Mouse (Mus musculus) forebrain, embryonic 13.5 days (tissue): ENCODE results near the gene Rabl3. TPM values are rescaled to one million over a fixed set of nuclear protein-coding genes. Genes with fewer than 3 reads are reported as not detected.
A peak's percentile ranks its signal among the peaks of the same experiment; 100 is the strongest.

Source experiments
- ATAC-seq: fragments of 200-750 bp; cut with Nextera tagmentation; 2 replicates; pipeline ENCODE4 v1.8.0; 2017
- H3K27ac ChIP-seq: fragments of 300-500 bp; sonication (generic); 2 replicates; pipeline ENCODE4 v1.5.1; 2015; ENCODE audit warnings: inconsistent platforms, mild to moderate bottlenecking, moderate library complexity
- H3K27me3 ChIP-seq: fragments of 300-500 bp; sonication (generic); 2 replicates; pipeline ENCODE4 v1.6.1; 2015; ENCODE audit warnings: mild to moderate bottlenecking, inconsistent platforms
- H3K36me3 ChIP-seq: fragments of 300-500 bp; sonication (generic); 2 replicates; pipeline ENCODE4 v1.6.1; 2015; ENCODE audit warnings: mild to moderate bottlenecking, inconsistent platforms; ENCODE audit not compliant: poor library complexity, severe bottlenecking
- H3K4me1 ChIP-seq: fragments of 300-500 bp; sonication (generic); 2 replicates; pipeline ENCODE4 v1.6.1; 2015; ENCODE audit warnings: inconsistent platforms
- H3K4me2 ChIP-seq: fragments of 300-500 bp; sonication (generic); 2 replicates; pipeline ENCODE4 v1.6.1; 2015; ENCODE audit warnings: inconsistent platforms, mild to moderate bottlenecking, moderate library complexity
- H3K4me3 ChIP-seq: fragments of 300-500 bp; sonication (generic); 2 replicates; pipeline ENCODE4 v1.5.1; 2015; ENCODE audit warnings: mild to moderate bottlenecking, inconsistent platforms
- H3K9ac ChIP-seq: fragments of 300-500 bp; sonication (generic); 2 replicates; pipeline ENCODE4 v1.6.1; 2015; ENCODE audit warnings: mild to moderate bottlenecking, inconsistent platforms
- H3K9me3 ChIP-seq: fragments of 300-500 bp; sonication (generic); replicated peaks from 2 replicates; pipeline ENCODE4 v1.6.1; 2016; ENCODE audit warnings: inconsistent platforms
- WGBS: fragments of 180-500 bp; shearing (Covaris S2); methylation state at CpG from one replicate; pipeline ENCODE4 v1.1.7; 2015; 5-methylcytosine and 5-hydroxymethylcytosine counted together
- polyA plus RNA-seq: library from polyadenylated mRNA; unstranded; fragments of >200 nt; fragmentation: Nextera tagmentation; extraction: Ambion mirVana; gene quantifications from 2 replicates; pipeline ENCODE4 v1.2.1, GENCODE M21; 2015

The Rabl3 gene
- polyA plus RNA-seq, 1 experiment from 2014 or later, result 25.9 TPM

GRCm38 (mm10) chr16:37580651-37581050 lies 41.0 kb downstream of the Rabl3 start:
- no peak overlapping the region for H3K4me2 ChIP-seq
- no peak overlapping the region for H3K9ac ChIP-seq
- no peak for ATAC-seq
- H3K9me3 ChIP-seq, result no peaks in the 10 kb centered on the region
- no peak overlapping the region for H3K27ac ChIP-seq
- peaks cover 41% of the 10 kb centered on the region for H3K4me1 ChIP-seq
- no peak overlapping the region for H3K4me3 ChIP-seq
- 91% methylated on average over 4 of the region's 4 CpGs for WGBS
- H3K27me3 ChIP-seq, result no peaks in the 10 kb centered on the region
- H3K36me3 ChIP-seq, result no peaks in the 10 kb centered on the region

GRCm38 (mm10) chr16:37581901-37582300 lies 42.2 kb downstream of the Rabl3 start:
- H3K9ac ChIP-seq, result no peak overlapping the region
- no peaks in the 10 kb centered on the region for H3K27me3 ChIP-seq
- H3K4me1 ChIP-seq, result peaks cover 43% of the 10 kb centered on the region
- no peak overlapping the region for H3K4me3 ChIP-seq
- H3K36me3 ChIP-seq, result no peaks in the 10 kb centered on the region
- H3K9me3 ChIP-seq, result no peaks in the 10 kb centered on the region
- 34% methylated on average over 3 of the region's 3 CpGs for WGBS
- H3K4me2 ChIP-seq, result no peak overlapping the region
- H3K27ac ChIP-seq, result no peak overlapping the region
- ATAC-seq, result no peak

- no peaks in the 10 kb centered on the region for H3K36me3 ChIP-seq
- H3K4me3 ChIP-seq, result no peak overlapping the region
- no peak overlapping the region for H3K9ac ChIP-seq
- ATAC-seq, result no peak
- 75% methylated on average over 3 of the region's 3 CpGs for WGBS
- H3K9me3 ChIP-seq, result no peaks in the 10 kb centered on the region
- no peak overlapping the region for H3K4me2 ChIP-seq
- no peaks in the 10 kb centered on the region for H3K27me3 ChIP-seq
- H3K27ac ChIP-seq, result peak overlapping the region; percentile 96
- H3K4me1 ChIP-seq, result peaks cover 43% of the 10 kb centered on the region
These were observed 43.6 kb downstream of the Rabl3 start for GRCm38 (mm10) chr16:37583306-37583705.

GRCm38 (mm10) chr16:37583801-37584200 lies 44.1 kb downstream of the Rabl3 start:
- H3K4me2 ChIP-seq, result peak overlapping the region; percentile 57
- H3K27ac ChIP-seq, result peak overlapping the region; percentile 96
- no peaks in the 10 kb centered on the region for H3K36me3 ChIP-seq
- no peak for ATAC-seq
- peak overlapping the region; percentile 62; the same call in 1 of the 2 replicates for H3K9ac ChIP-seq
- no peaks in the 10 kb centered on the region for H3K9me3 ChIP-seq
- WGBS, result 19% methylated on average over 6 of the region's 6 CpGs
- peak overlapping the region; percentile 26 for H3K4me3 ChIP-seq
- no peaks in the 10 kb centered on the region for H3K27me3 ChIP-seq
- peaks cover 43% of the 10 kb centered on the region for H3K4me1 ChIP-seq

GRCm38 (mm10) chr16:37584218-37585035 lies 44.7 kb downstream of the Rabl3 start:
- 1% methylated on average over 25 of the region's 25 CpGs for WGBS
- peak overlapping the region; percentile 57 for H3K4me2 ChIP-seq
- peak overlapping the region; percentile 26 for H3K4me3 ChIP-seq
- peak overlapping the region; percentile 96 for H3K27ac ChIP-seq
- H3K9me3 ChIP-seq, result no peaks in the 10 kb centered on the region
- no peaks in the 10 kb centered on the region for H3K27me3 ChIP-seq
- peaks cover 43% of the 10 kb centered on the region for H3K4me1 ChIP-seq
- ATAC-seq, result peak; percentile 87
- no peaks in the 10 kb centered on the region for H3K36me3 ChIP-seq
- peak overlapping the region; percentile 62 for H3K9ac ChIP-seq

GRCm38 (mm10) chr16:37585129-37585563 lies 45.5 kb downstream of the Rabl3 start:
- Histone ChIP-seq H3K4me1 (peaks cover 43% of the 10 kb centered on the region), H3K27ac (peak overlapping the region; percentile 96), H3K9ac (no peak overlapping the region), H3K9me3 (no peaks in the 10 kb centered on the region), H3K36me3 (no peaks in the 10 kb centered on the region), H3K27me3 (no peaks in the 10 kb centered on the region), H3K4me2 (peak overlapping the region; percentile 57), H3K4me3 (no peak overlapping the region)
- WGBS, result 45% methylated on average over 8 of the region's 8 CpGs
- ATAC-seq, result peak; percentile 33

GRCm38 (mm10) chr16:37590921-37591320 lies 51.2 kb downstream of the Rabl3 start:
- Histone ChIP-seq H3K9ac (no peak overlapping the region), H3K4me3 (no peak overlapping the region), H3K27ac (no peak overlapping the region), H3K4me1 (peaks cover 14% of the 10 kb centered on the region), H3K36me3 (no peaks in the 10 kb centered on the region), H3K9me3 (no peaks in the 10 kb centered on the region), H3K27me3 (no peaks in the 10 kb centered on the region), H3K4me2 (no peak overlapping the region)
- peak; percentile 58 for ATAC-seq
- 71% methylated on average over 3 of the region's 3 CpGs for WGBS

GRCm38 (mm10) chr16:37591551-37591950 lies 51.9 kb downstream of the Rabl3 start:
- no peaks in the 10 kb centered on the region for H3K36me3 ChIP-seq
- 94% methylated on average over 8 of the region's 8 CpGs for WGBS

GRCm38 (mm10) chr16:37597412-37597811 lies 57.7 kb downstream of the Rabl3 start:
- no peaks in the 10 kb centered on the region for H3K9me3 ChIP-seq
- H3K27me3 ChIP-seq, result no peaks in the 10 kb centered on the region
- no peak overlapping the region for H3K4me3 ChIP-seq
- WGBS, result 78% methylated on average over 5 of the region's 5 CpGs
- no peaks in the 10 kb centered on the region for H3K36me3 ChIP-seq
- H3K9ac ChIP-seq, result no peak overlapping the region
- H3K4me1 ChIP-seq, result no peaks in the 10 kb centered on the region
- no peak overlapping the region for H3K27ac ChIP-seq
- H3K4me2 ChIP-seq, result no peak overlapping the region
- ATAC-seq, result no peak

More at GRCm38 (mm10) chr16:37591551-37591950, 51.9 kb downstream of the Rabl3 start:
- H3K9ac ChIP-seq, result no peak overlapping the region
- H3K9me3 ChIP-seq, result no peaks in the 10 kb centered on the region
- no peak overlapping the region for H3K4me2 ChIP-seq
- H3K4me3 ChIP-seq, result no peak overlapping the region
- peaks cover 14% of the 10 kb centered on the region for H3K4me1 ChIP-seq
- ATAC-seq, result no peak
- no peak overlapping the region for H3K27ac ChIP-seq
- H3K27me3 ChIP-seq, result no peaks in the 10 kb centered on the region

- no peak overlapping the region for H3K4me3 ChIP-seq
- H3K27ac ChIP-seq, result no peak overlapping the region
- H3K36me3 ChIP-seq, result no peaks in the 10 kb centered on the region
- no peak overlapping the region for H3K4me2 ChIP-seq
- no peaks in the 10 kb centered on the region for H3K9me3 ChIP-seq
- no peaks in the 10 kb centered on the region for H3K4me1 ChIP-seq
- WGBS, result 92% methylated on average over 7 of the region's 7 CpGs
- no peaks in the 10 kb centered on the region for H3K27me3 ChIP-seq
- no peak overlapping the region for H3K9ac ChIP-seq
- no peak for ATAC-seq
These were observed 58.8 kb downstream of the Rabl3 start for GRCm38 (mm10) chr16:37598463-37598862.

GRCm38 (mm10) chr16:37599326-37599725 lies 59.6 kb downstream of the Rabl3 start:
- H3K27me3 ChIP-seq, result no peaks in the 10 kb centered on the region
- 76% methylated on average over 3 of the region's 3 CpGs for WGBS
- H3K9ac ChIP-seq, result no peak overlapping the region
- no peak overlapping the region for H3K4me2 ChIP-seq
- H3K27ac ChIP-seq, result no peak overlapping the region
- no peak overlapping the region for H3K4me3 ChIP-seq
- no peak for ATAC-seq
- no peaks in the 10 kb centered on the region for H3K4me1 ChIP-seq
- no peaks in the 10 kb centered on the region for H3K9me3 ChIP-seq
- H3K36me3 ChIP-seq, result no peaks in the 10 kb centered on the region

- H3K9ac ChIP-seq, result no peak overlapping the region
- no peak for ATAC-seq
- H3K4me1 ChIP-seq, result no peaks in the 10 kb centered on the region
- 100% methylated on average over 1 of the region's 1 CpGs for WGBS
- no peak overlapping the region for H3K4me3 ChIP-seq
- H3K4me2 ChIP-seq, result no peak overlapping the region
- H3K36me3 ChIP-seq, result no peaks in the 10 kb centered on the region
- H3K27ac ChIP-seq, result no peak overlapping the region
- no peaks in the 10 kb centered on the region for H3K9me3 ChIP-seq
- no peaks in the 10 kb centered on the region for H3K27me3 ChIP-seq
These were observed 63.7 kb downstream of the Rabl3 start for GRCm38 (mm10) chr16:37603431-37603830.
